Mouse (Mus musculus) intestine, embryonic 14.5 days (tissue): ENCODE results near the gene Inpp5b. TPM values are rescaled to one million over a fixed set of nuclear protein-coding genes. Genes with fewer than 3 reads are reported as not detected.
"Not testable (repeated sequence)": the region's sequence is repeated elsewhere in the genome, so short reads cannot be mapped to it uniquely, and the experiment has no call there.

Experiments used
- ATAC-seq: fragments of 200-750 bp; cut with Nextera tagmentation; replicated peaks from 2 replicates; pipeline ENCODE4 v1.8.0; 2017; ENCODE audit warnings: low read depth, moderate number of reproducible peaks, moderate TSS enrichment, moderate library complexity; ENCODE audit not compliant: low FRiP score, low TSS enrichment
- DNase-seq: peaks from one replicate; pipeline ENCODE4 v3.0.0-alpha.2; 2018; ENCODE audit warnings: low spot score
- H3K27ac ChIP-seq: fragments of 300-500 bp; sonication (generic); 2 replicates; pipeline ENCODE4 v1.5.1; 2014; ENCODE audit warnings: low read depth, mild to moderate bottlenecking, control low read depth
- H3K27me3 ChIP-seq: fragments of 300-500 bp; sonication (generic); replicated peaks from 2 replicates; pipeline ENCODE4 v1.6.1; 2014; ENCODE audit warnings: low read length, control low read depth; ENCODE audit not compliant: control insufficient read depth, insufficient read depth
- H3K36me3 ChIP-seq: fragments of 300-500 bp; sonication (generic); 2 replicates; pipeline ENCODE4 v1.6.1; 2014; ENCODE audit warnings: low read length, control low read depth; ENCODE audit not compliant: control insufficient read depth, insufficient read depth
- H3K4me1 ChIP-seq: fragments of 300-500 bp; sonication (generic); replicated peaks from 2 replicates; pipeline ENCODE4 v1.6.1; 2014; ENCODE audit warnings: low read length, control low read depth, mixed read lengths; ENCODE audit not compliant: control insufficient read depth, insufficient read depth
- H3K4me2 ChIP-seq: fragments of 300-500 bp; sonication (generic); 2 replicates; pipeline ENCODE4 v1.6.1; 2014; ENCODE audit warnings: low read length
- H3K4me3 ChIP-seq: fragments of 300-500 bp; sonication (generic); 2 replicates; pipeline ENCODE4 v1.5.1; 2014; ENCODE audit warnings: low read depth, low read length, control low read depth, mixed read lengths
- H3K9ac ChIP-seq: fragments of 300-500 bp; sonication (generic); 2 replicates; pipeline ENCODE4 v1.6.1; 2014; ENCODE audit warnings: mild to moderate bottlenecking, low read length
- H3K9me3 ChIP-seq: fragments of 300-500 bp; sonication (generic); 2 replicates; pipeline ENCODE4 v1.6.1; 2016; ENCODE audit warnings: low read length, control low read depth; ENCODE audit not compliant: control insufficient read depth
- WGBS: fragments of 180-500 bp; shearing (Covaris S2); extraction: QIAGEN DNeasy Blood & Tissue Kit; methylation state at CpG from one replicate; pipeline ENCODE4 v1.1.7; 2014; 5-methylcytosine and 5-hydroxymethylcytosine counted together
- polyA plus RNA-seq: library from polyadenylated mRNA; unstranded; fragments of >200 nt; fragmentation: Nextera tagmentation; extraction: Ambion mirVana; gene quantifications from 2 replicates; pipeline ENCODE4 v1.2.1, GENCODE M21; 2014

Gene Inpp5b
- polyA plus RNA-seq, 1 experiment from 2014 or later: 31.2 TPM

DNA sequence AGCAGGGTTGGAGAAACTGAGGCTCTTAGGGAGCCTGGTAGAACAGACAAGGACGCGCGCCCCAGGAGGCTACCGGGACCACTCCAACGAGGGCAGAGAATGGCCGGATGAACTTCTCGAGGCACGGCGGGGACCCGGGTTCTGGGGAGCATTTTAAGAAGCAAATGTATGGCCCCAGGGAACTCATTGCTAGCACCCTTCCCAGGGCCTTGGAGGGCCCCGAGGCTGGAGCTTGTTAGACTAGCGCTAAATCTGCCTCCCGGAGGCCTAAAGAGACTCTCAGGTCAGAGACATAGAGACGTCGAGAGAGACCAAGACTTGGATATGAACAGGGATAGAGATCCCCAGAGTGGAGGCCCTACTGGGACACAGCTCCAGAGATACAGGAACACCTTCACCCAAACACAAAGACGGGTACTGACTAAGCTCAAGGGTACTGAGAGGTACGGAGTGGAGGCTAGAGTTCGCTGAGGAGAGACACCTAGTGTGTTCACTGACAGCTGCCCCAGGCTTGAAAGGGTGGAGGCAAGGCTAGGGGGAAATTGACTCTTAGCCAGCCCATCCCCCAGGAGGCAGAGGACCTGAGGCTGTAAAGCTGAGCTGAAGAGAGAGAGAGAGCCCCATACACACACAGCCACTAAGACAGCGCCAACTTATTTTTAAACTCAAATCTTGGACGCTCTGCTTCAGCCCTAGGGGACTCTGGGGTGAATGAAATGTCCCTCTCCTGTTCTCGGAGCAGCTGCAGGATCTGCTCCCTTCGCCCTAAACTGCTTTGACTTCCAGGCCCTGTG is 40.4 kb upstream of the Inpp5b start:
- no peak for ATAC-seq

DNA sequence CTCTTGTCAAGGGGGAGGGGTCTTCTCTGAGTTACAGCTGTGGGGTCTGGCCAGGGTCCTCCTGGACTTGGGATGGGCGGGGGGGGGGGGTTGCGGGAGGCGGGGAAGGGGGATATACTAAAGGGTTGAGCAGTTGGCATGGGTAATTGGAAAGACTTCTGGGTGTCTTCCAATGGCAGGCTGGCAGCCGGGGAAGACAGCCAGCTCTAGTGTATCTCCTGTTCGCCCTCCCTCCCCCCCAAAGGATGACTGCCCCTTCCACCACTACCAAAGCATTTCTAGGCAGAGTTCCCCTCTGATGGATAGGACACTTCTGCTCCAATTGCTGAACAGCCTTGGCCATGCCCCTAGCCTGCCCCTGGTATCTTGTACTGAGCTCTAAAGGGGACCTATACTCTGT is 39.7 kb upstream of the Inpp5b start:
- Histone ChIP-seq H3K4me2 (peak overlapping the region; percentile 52), H3K27ac (peak overlapping the region; percentile 76; the same call in 1 of the 2 replicates), H3K36me3 (peaks cover 14% of the 10 kb centered on the region), H3K4me1 (peaks cover 50% of the 10 kb centered on the region), H3K9ac (0 out of 2 replicates have a peak overlapping the region, but pooled peaks have one; percentile 10), H3K9me3 (no peaks in the 10 kb centered on the region), H3K4me3 (peak overlapping the region; percentile 62), H3K27me3 (no peaks in the 10 kb centered on the region)
- DNase-seq (no peak), ATAC-seq (no peak)
- WGBS: 54% methylated on average over 5 of the region's 5 CpGs

More for the DNA sequence above, 40.4 kb upstream of the Inpp5b start:
- peak overlapping the region; percentile 76 for H3K27ac ChIP-seq
- peak overlapping the region; percentile 81 for H3K9ac ChIP-seq
- H3K27me3 ChIP-seq: no peaks in the 10 kb centered on the region
- peak overlapping the region; percentile 52 for H3K4me2 ChIP-seq
- H3K36me3 ChIP-seq: peaks cover 8% of the 10 kb centered on the region
- H3K9me3 ChIP-seq: no peaks in the 10 kb centered on the region
- H3K4me1 ChIP-seq: peaks cover 50% of the 10 kb centered on the region
- peak overlapping the region; percentile 62 for H3K4me3 ChIP-seq
- 3% methylated on average over 22 of the region's 22 CpGs for WGBS
- peak; percentile 75 for DNase-seq

DNA sequence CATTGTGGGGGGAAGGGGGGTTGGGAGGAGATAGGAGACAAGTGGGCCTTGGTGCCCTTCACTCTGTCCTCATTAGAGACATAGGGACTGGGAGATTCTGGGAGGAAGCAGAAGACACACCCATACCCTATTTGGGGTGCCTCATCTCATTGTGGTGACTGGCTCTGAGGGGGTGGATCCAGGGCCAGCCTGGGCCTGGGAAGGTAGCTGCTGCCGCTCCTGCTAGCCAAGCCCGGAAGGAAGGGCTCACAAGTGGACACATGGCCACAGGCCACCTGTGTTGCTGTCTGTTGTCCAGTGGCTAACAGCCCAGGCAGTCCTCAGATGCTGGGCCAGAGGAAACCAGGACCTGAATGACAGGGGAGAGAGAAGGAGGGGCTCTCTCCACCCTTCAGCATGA is 38.2 kb upstream of the Inpp5b start:
- H3K27me3 ChIP-seq: no peaks in the 10 kb centered on the region
- H3K4me3 ChIP-seq: peak overlapping the region; percentile 12; the same call in 1 of the 2 replicates
- DNase-seq (no peak), ATAC-seq (no peak)
- no peak overlapping the region for H3K9ac ChIP-seq
- peak overlapping the region; percentile 79 for H3K27ac ChIP-seq
- H3K36me3 ChIP-seq: peaks cover 20% of the 10 kb centered on the region
- peaks cover 51% of the 10 kb centered on the region for H3K4me1 ChIP-seq
- peak overlapping the region; percentile 52 for H3K4me2 ChIP-seq
- 20% methylated on average over 2 of the region's 2 CpGs for WGBS
- H3K9me3 ChIP-seq: no peaks in the 10 kb centered on the region

DNA sequence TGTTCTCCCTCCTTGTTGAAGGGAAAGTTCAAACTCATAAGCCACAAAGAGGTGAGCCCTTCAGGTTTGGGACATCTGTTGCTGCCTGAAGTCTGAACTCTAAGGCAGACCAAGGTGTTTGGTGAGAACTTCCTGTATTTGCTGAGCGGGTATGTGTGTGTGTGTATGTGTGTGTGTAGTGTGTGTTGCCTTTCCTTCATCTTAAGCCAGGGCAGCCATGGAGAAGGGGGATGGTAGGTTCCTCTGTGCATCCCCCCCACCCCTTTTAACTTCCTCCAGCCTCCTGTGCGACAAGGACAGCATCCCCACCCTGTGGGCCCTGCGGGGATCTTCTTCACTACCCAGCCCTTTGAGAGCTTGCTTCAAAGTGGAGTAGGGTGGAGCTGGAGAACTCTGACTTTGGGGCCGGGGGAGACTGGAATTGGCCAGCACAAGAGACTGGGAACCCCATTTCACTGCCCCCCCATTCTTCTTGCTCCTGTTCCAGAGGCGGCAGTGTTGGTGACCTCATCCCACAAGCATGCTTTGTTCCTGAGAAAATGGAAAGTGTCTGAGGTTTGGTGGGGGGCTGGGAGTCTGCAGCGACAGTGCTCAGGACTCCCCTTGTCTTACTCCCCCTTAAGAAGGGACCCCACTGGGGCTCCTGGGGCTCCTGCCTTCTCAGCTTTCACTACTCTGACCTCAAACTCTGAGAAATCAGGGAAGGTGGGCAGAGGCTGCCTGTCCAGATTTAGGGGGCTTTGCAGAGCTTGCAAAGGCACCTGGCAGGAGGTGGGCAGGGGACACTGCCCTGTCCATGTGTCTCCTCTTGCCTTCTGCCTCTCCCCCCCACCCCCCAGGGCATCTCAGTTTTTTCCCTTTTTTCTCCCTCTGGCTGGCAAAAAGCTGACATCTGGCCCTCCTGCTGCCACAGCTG is 37.5 kb upstream of the Inpp5b start:
- no peak for DNase-seq
- Histone ChIP-seq H3K4me2 (peak overlapping the region; percentile 52), H3K4me3 (peak overlapping the region; percentile 12; the same call in 1 of the 2 replicates), H3K9ac (peak overlapping the region; percentile 1; the same call in 1 of the 2 replicates), H3K27me3 (no peaks in the 10 kb centered on the region), H3K4me1 (peaks cover 53% of the 10 kb centered on the region), H3K36me3 (peaks cover 20% of the 10 kb centered on the region), H3K27ac (peak overlapping the region; percentile 79), H3K9me3 (no peaks in the 10 kb centered on the region)
- ATAC-seq: no peak
- 8% methylated on average over 6 of the region's 6 CpGs for WGBS

DNA sequence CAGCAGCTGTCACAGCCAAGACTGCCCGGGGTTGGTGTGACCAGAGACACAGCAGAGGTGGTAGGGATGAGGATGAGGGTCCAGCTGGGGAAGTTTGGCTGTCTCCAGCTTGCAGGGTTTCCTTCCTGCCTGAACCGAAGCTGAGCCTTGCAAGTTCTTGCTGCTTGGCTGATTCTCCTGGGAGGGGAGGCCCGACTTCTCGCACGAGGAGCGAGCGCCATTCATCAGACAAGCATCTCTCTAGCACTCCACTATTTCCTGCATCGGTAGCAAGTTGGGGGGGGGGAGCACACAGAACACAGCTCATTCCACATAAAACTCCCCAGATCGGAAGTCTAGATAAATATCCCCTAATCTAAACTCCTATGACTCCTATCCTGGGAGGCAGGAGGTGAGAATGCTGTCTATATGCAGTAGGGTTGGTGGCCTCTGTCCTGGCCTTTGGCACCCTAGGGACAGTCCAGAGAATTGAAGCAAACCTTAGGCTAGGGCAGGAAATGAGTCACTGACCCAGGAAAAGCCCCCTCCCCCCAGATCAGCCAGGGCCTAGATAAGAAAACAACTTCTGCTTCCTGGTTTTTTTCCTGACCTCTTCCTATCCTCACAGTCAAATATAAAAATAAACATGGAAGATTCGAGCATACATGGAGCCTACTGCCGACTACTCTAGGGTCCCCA is 36.7 kb upstream of the Inpp5b start:
- Histone ChIP-seq H3K4me2 (peak overlapping the region; percentile 52), H3K9ac (peak overlapping the region; percentile 1; the same call in 1 of the 2 replicates), H3K4me1 (peaks cover 52% of the 10 kb centered on the region), H3K4me3 (0 out of 2 replicates have a peak overlapping the region, but pooled peaks have one; percentile 3), H3K27ac (peak overlapping the region; percentile 79), H3K9me3 (no peaks in the 10 kb centered on the region), H3K27me3 (no peaks in the 10 kb centered on the region), H3K36me3 (peaks cover 20% of the 10 kb centered on the region)
- DNase-seq (no peak), ATAC-seq (no peak)
- 12% methylated on average over 11 of the region's 11 CpGs for WGBS

DNA sequence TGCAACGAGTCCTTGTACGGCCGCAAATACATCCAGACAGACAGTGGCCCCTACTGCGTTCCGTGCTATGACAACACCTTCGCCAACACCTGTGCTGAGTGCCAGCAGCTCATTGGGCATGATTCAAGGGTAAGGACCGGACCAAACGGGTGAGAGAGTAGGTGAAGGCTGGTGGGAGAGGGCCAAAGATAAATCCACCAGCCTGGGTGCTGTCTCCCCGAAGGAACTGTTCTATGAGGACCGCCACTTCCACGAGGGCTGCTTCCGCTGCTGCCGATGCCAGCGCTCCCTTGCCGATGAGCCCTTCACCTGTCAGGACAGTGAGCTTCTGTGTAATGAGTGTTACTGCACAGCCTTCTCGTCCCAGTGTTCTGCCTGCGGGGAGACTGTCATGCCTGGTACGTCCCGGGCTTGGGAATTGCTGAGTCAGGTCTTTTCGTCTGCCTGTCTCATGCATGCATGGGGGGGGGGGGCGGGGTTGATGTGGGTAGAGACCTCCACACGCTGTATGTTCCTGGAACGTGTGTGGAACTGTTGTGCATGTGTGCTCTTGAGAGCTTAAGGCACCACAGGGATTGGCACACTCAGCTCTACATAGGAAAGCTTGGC is 35.9 kb upstream of the Inpp5b start:
- H3K27ac ChIP-seq: peak overlapping the region; percentile 79
- ATAC-seq: no peak
- no peak for DNase-seq
- H3K4me2 ChIP-seq: no peak overlapping the region
- H3K4me1 ChIP-seq: peaks cover 55% of the 10 kb centered on the region
- no peak overlapping the region for H3K9ac ChIP-seq
- 85% methylated on average over 23 of the region's 23 CpGs for WGBS
- H3K4me3 ChIP-seq: no peak overlapping the region
- no peaks in the 10 kb centered on the region for H3K9me3 ChIP-seq
- H3K27me3 ChIP-seq: no peaks in the 10 kb centered on the region
- peaks cover 20% of the 10 kb centered on the region for H3K36me3 ChIP-seq

DNA sequence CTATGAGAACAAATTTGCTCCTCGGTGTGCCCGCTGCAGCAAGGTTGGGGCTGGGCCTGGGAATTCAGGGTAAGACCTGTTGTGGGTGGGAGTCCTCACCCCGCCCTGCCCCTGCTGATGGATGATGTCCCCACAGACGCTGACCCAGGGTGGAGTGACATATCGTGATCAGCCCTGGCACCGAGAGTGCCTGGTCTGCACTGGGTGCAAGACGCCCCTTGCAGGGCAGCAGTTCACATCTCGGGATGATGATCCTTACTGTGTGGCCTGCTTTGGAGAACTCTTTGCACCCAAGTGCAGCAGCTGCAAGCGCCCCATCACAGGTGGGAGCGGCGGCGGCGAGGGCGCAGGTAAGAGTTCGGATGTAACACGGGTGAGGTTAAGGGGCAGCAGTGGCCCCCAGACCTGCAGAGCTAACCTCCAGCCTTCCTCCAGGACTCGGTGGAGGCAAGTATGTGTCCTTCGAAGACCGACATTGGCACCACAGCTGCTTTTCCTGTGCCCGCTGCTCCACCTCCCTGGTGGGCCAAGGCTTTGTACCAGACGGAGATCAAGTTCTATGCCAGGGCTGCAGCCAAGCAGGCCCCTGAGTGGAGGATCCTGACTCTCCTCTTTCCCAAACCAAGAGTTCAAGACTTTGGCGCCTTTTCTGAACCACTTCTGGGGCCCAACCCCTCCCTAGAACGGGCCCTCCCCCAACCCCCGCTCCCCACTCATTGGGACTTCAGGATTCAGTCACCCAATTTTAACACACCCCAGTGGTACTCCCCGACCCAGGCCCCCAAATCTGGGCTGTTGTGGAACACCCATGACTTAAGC is 34.1 kb upstream of the Inpp5b start:
- not testable (repeated sequence) for ATAC-seq, H3K9me3 ChIP-seq, DNase-seq, H3K4me2 ChIP-seq, H3K4me3 ChIP-seq, H3K9ac ChIP-seq, H3K27me3 ChIP-seq
- Histone ChIP-seq H3K4me1 (peaks cover 45% of the 10 kb centered on the region), H3K36me3 (peaks cover 20% of the 10 kb centered on the region), H3K27ac (peak overlapping the region; percentile 95)
- 88% methylated on average over 24 of the region's 25 CpGs for WGBS
